Mouse (Mus musculus): ENCODE data around the gene Abi3.

- TF ChIP-seq CTCF (IDR thresholded peaks at IDR 0.05; ENCODE audit: insufficient read depth, low read length) (no peak), POLR2A (IDR thresholded peaks at IDR 0.05; ENCODE audit: borderline replicate concordance, extremely low read depth, low read depth, low read length) (no peak)
Observed at GRCm38 (mm10) chr11:95831641-95832040, 10.6 kb downstream of the Abi3 start.

Measured in lung, adult 2 months (tissue).